Comparison of ENCODE assay signal across 8 mouse cellular contexts in genomic region chr12:73053668-73054241, GRCm38 (mm10). TPM values are rescaled to one million over a fixed set of nuclear protein-coding genes. Genes with fewer than 3 reads are reported as not detected.
DNase-seq lines count a peak whose midpoint lies in the region; ATAC-seq and TF ChIP-seq lines count a peak whose summit lies in the region.

Six1 (minus strand) TSS chr12:73053887.

- no peaks in the 10 kb centered on the region for H3K36me3 ChIP-seq in forebrain, embryonic 12.5 days (replicated peaks)
- H3K36me3 ChIP-seq in stomach, embryonic 14.5 days (ENCODE audit: control insufficient read depth, insufficient read depth, low read length): no peaks in the 10 kb centered on the region

- no peak within 1 kb of the TSS for H3K27ac ChIP-seq in cerebellum, adult 2 months (ENCODE audit: insufficient read depth, low read length)
- no peak within 1 kb of the TSS for H3K27ac ChIP-seq in forebrain, embryonic 12.5 days
- H3K27ac ChIP-seq in stomach, embryonic 14.5 days (ENCODE audit: low read length): no peak within 1 kb of the TSS

- no peak for DNase-seq in cerebellum, adult 2 months
- peak; percentile 86 for DNase-seq in adipocyte (ENCODE audit: low spot score)
- DNase-seq in heart, postnatal 36 days: peak; percentile 72 to 80
- DNase-seq in large intestine, adult 2 months (ENCODE audit: low read depth, low spot score): peak; percentile 40

- no peak for ATAC-seq in cerebellum, adult (ENCODE audit: insufficient number of reproducible peaks, low FRiP score, low TSS enrichment)
- peak; percentile 72 for ATAC-seq in forebrain, embryonic 12.5 days (ENCODE audit: low FRiP score)
- ATAC-seq in megakaryocyte-erythroid progenitor cell, adult 5-6 weeks (replicated peaks; ENCODE audit: low FRiP score, low TSS enrichment, poor library complexity, severe bottlenecking): peak; percentile 66; the same call in 1 of the 2 replicates
- peak; percentile 77 for ATAC-seq in stomach, embryonic 14.5 days (ENCODE audit: insufficient number of reproducible peaks, insufficient read depth, low FRiP score, low read depth)

- peak within 1 kb of the TSS; percentile 55 for H3K4me2 ChIP-seq in forebrain, embryonic 12.5 days
- H3K4me2 ChIP-seq in stomach, embryonic 14.5 days (replicated peaks; ENCODE audit: low read depth, low read length): peak within 1 kb of the TSS; percentile 61

- no peaks in the 10 kb centered on the region for H3K9me3 ChIP-seq in forebrain, embryonic 12.5 days
- no peaks in the 10 kb centered on the region for H3K9me3 ChIP-seq in stomach, embryonic 14.5 days (ENCODE audit: control insufficient read depth, low read depth, low read length)

- H3K27me3 ChIP-seq in cerebellum, adult 2 months (ENCODE audit: control insufficient read depth, insufficient read depth, low read length): peaks cover 18% of the 10 kb centered on the region; the same call in 1 of the 2 replicates
- H3K27me3 ChIP-seq in forebrain, embryonic 12.5 days: peaks cover 94% of the 10 kb centered on the region
- peaks cover 63% of the 10 kb centered on the region for H3K27me3 ChIP-seq in stomach, embryonic 14.5 days (ENCODE audit: control insufficient read depth, insufficient read depth, low read length)

- intact Hi-C loops in heart, postnatal 36 days (cut with DNase I): no loop called here

- no peak for TF ChIP-seq CTCF in cerebellum, adult 2 months (IDR thresholded peaks at IDR 0.05; ENCODE audit: borderline replicate concordance, insufficient read depth, low read depth, low read length)

- H3K9ac ChIP-seq in forebrain, embryonic 12.5 days: peak within 1 kb of the TSS; percentile 39; the same call in 1 of the 2 replicates
- no peak within 1 kb of the TSS for H3K9ac ChIP-seq in stomach, embryonic 14.5 days (replicated peaks; ENCODE audit: low read depth, low read length)

- TF ChIP-seq POLR2A in cerebellum, adult 2 months (IDR thresholded peaks at IDR 0.05; ENCODE audit: borderline replicate concordance, insufficient read depth, low read length): no peak

- no peaks in the 10 kb centered on the region for H3K4me1 ChIP-seq in cerebellum, adult 2 months (ENCODE audit: control insufficient read depth, insufficient read depth, low read length)
- H3K4me1 ChIP-seq in forebrain, embryonic 12.5 days: peaks cover 22% of the 10 kb centered on the region
- H3K4me1 ChIP-seq in stomach, embryonic 14.5 days (ENCODE audit: control insufficient read depth, insufficient read depth, low read length): no peaks in the 10 kb centered on the region

- peak within 1 kb of the TSS; percentile 44 for H3K4me3 ChIP-seq in cerebellum, adult 2 months (replicated peaks; ENCODE audit: insufficient read depth, low read depth, low read length)
- peak within 1 kb of the TSS; percentile 38 for H3K4me3 ChIP-seq in forebrain, embryonic 12.5 days (replicated peaks)
- peak within 1 kb of the TSS; percentile 40 for H3K4me3 ChIP-seq in stomach, embryonic 14.5 days (ENCODE audit: low read depth, low read length)

- 1% methylated on average over 41 of the region's 42 CpGs for WGBS in cerebellum, adult 2 months
- WGBS in forebrain, embryonic 12.5 days: 0% methylated on average over 41 of the region's 42 CpGs
- WGBS in large intestine, adult 2 months: under 1% methylated on average over 42 of the region's 42 CpGs
- WGBS in stomach, embryonic 14.5 days: under 1% methylated on average over 42 of the region's 42 CpGs

RNA-seq across cellular contexts. Expression of gene Six1, which starts in this region (rescaled TPM):
- 0.10 and 0.27 TPM in 2 replicates for polyA plus RNA-seq in cerebellum, adult 2 months (2012; rRNA removed)
- 8.5 and 11.0 TPM in 2 replicates for polyA plus RNA-seq in forebrain, embryonic 12.5 days (2016; fragmentation: Nextera tagmentation; extraction: Ambion mirVana)
- total RNA-seq in heart, postnatal 36 days (2021): 1 to 10 TPM in 1 of 2 experiments, under 1 TPM in 1; 0.89 to 1.3 TPM
- polyA plus RNA-seq in large intestine, adult 2 months (2012; rRNA removed): not detected in 2 replicates
- total RNA-seq in megakaryocyte-erythroid progenitor cell, adult 5-6 weeks (2014; fragmentation: Nextera tagmentation): not detected in 2 replicates
- not detected in 2 replicates for total RNA-seq in megakaryocyte-erythroid progenitor cell, adult 5-6 weeks (2017)
- polyA plus RNA-seq in stomach, embryonic 14.5 days (2014; fragmentation: Nextera tagmentation; extraction: Ambion mirVana): not detected in 2 replicates

Comparison
In these comparisons a context has a peak if more than half of its experiments do, and no peak if none do; other contexts are left out.
1. Peak in DNase-seq in large intestine, adult 2 months; RNA of the gene not detected or under 1 TPM.
2. Peak in ATAC-seq in megakaryocyte-erythroid progenitor cell, adult 5-6 weeks; RNA of the gene not detected or under 1 TPM.
3. Peak in ATAC-seq, H3K4me3 ChIP-seq and H3K4me2 ChIP-seq in stomach, embryonic 14.5 days; RNA of the gene not detected or under 1 TPM.
4. DNase-seq: peak in adipocyte (single experiment) and heart, postnatal 36 days (2 of 2); none in cerebellum, adult 2 months (0 of 2).
5. Peak in every context shown above with its lines, with median percentiles within 50 percentile points of each other: H3K4me3 ChIP-seq.